Comparison of ENCODE assay signal across 1 mouse cellular context in genomic region chr6:120620193-120620592, GRCm38 (mm10).
TF ChIP-seq lines count a peak whose summit lies in the region.

No protein-coding gene starts in this region.

TF ChIP-seq in MEL, 35 proteins besides CTCF, POLR2A, EP300 and RAD21 (continued from another document):
- TF ChIP-seq RCOR1 (IDR thresholded peaks at IDR 0.05; ENCODE audit: low read depth, low read length) (peak; percentile 61; the same call in 1 of the 2 replicates), SIN3A (IDR thresholded peaks at IDR 0.05; ENCODE audit: low read length) (0 out of 2 replicates have a peak, but pooled peaks have one; percentile 21), POLR2AphosphoS5 (IDR thresholded peaks at IDR 0.05; ENCODE audit: borderline replicate concordance, low read depth, low read length) (no peak), UBTF (IDR thresholded peaks at IDR 0.05; ENCODE audit: borderline replicate concordance, insufficient read depth, low read depth, low read length) (no peak), NRF1 (IDR thresholded peaks at IDR 0.05; ENCODE audit: insufficient read depth, low read depth, low read length, poor library complexity, severe bottlenecking) (no peak), GATA1 (IDR thresholded peaks at IDR 0.05; ENCODE audit: low read depth, low read length) (peak; percentile 79), MAFK (IDR thresholded peaks at IDR 0.05; ENCODE audit: borderline replicate concordance, low read depth, low read length) (no peak), USF1 (IDR thresholded peaks at IDR 0.05; ENCODE audit: low read depth, low read length) (no peak), ZKSCAN1 (IDR thresholded peaks at IDR 0.05; ENCODE audit: low read depth, low read length) (no peak), MXI1 (IDR thresholded peaks at IDR 0.05; ENCODE audit: low read depth, low read length) (no peak), MAX (IDR thresholded peaks at IDR 0.05; ENCODE audit: low read length) (no peak), NELFE (IDR thresholded peaks at IDR 0.05; ENCODE audit: low read depth, low read length) (no peak)
